Mouse (Mus musculus) cerebellum, adult 2 months (tissue): ENCODE measurements around the gene Epha7.

Experiments
- CTCF ChIP-seq: fragments of 200-500 bp; IDR thresholded peaks from 2 replicates; pipeline ENCODE4 v1.5.1; 2011; ENCODE audit warnings: low read depth, mild to moderate bottlenecking, control low read depth, low read length, moderate library complexity, borderline replicate concordance; ENCODE audit not compliant: insufficient read depth
- POLR2A ChIP-seq: fragments of 200-500 bp; IDR thresholded peaks from 2 replicates; pipeline ENCODE4 v1.6.1; 2011; ENCODE audit warnings: low read length, control low read depth, borderline replicate concordance; ENCODE audit not compliant: insufficient read depth

- TF ChIP-seq CTCF = no peak
- no peak for TF ChIP-seq POLR2A
Measured at GRCm38 (mm10) chr4:28934802-28935201, 121.9 kb downstream of the Epha7 start.
